26 mouse cellular contexts compared by ENCODE assay signal in genomic region chr14:21371946-21372345, GRCm38 (mm10).
DNase-seq lines count a peak whose midpoint lies in the region; ATAC-seq and TF ChIP-seq lines count a peak whose summit lies in the region.
"Had no signal": no experiment of that assay in that cellular context is flagged by ENCODE, and none has a peak within 500 bp of the region (broad histone marks: within the 10 kb centered on the region; RNA-seq: fewer than 3 reads in every experiment).

No protein-coding gene starts in this region.

- peak; percentile 48 to 53 for DNase-seq in cerebellum, postnatal 10 days
- DNase-seq in cerebellum, adult 18-20 months: no peak
- DNase-seq in left cerebral cortex, adult 2 months (ENCODE audit: extremely low spot score in 1 of 2, low spot score in 2 of 2): no peak
- no peak for DNase-seq in left cerebral cortex, postnatal 14 days (ENCODE audit: low spot score in 2 of 2)
- peak; percentile 31 for DNase-seq in forebrain, embryonic 14.5 days (ENCODE audit: low spot score)
- DNase-seq in ovary, adult 18-20 months (ENCODE audit: low spot score): no peak
- DNase-seq: adrenal gland, postnatal 10 days; cerebellum, adult 9-10 months; gastrocnemius, adult 2 months; heart, postnatal 4 days; kidney, adult 8-10 months; kidney, postnatal 10 days; lung, adult 2 months; lung, postnatal 14 days; thymus, adult 2 months; thymus, postnatal 4 days had no signal

- no peaks in the 10 kb centered on the region for H3K9me3 ChIP-seq in forebrain, embryonic 14.5 days (replicated peaks; ENCODE audit: control insufficient read depth, low read length)
- H3K9me3 ChIP-seq in midbrain, embryonic 16.5 days (replicated peaks; ENCODE audit: control insufficient read depth, low read length, poor library complexity, severe bottlenecking): no peaks in the 10 kb centered on the region
- H3K9me3 ChIP-seq: embryonic facial prominence, embryonic 12.5 days; heart, embryonic 10.5 days; hindbrain, embryonic 15.5 days; intestine, embryonic 15.5 days; liver, embryonic 12.5 days; neural tube, embryonic 15.5 days had no signal

- intact Hi-C loops in left cerebral cortex, adult 2 months (cut with DNase I): no loop called here
- intact Hi-C loops in left cerebral cortex, postnatal 14 days (cut with DNase I): no loop called here

- no peaks in the 10 kb centered on the region for H3K36me3 ChIP-seq in forebrain, embryonic 14.5 days (ENCODE audit: control insufficient read depth, insufficient read depth, low read length)
- H3K36me3 ChIP-seq in midbrain, embryonic 16.5 days (ENCODE audit: control insufficient read depth, insufficient read depth, low read length): no peaks in the 10 kb centered on the region
- H3K36me3 ChIP-seq: embryonic facial prominence, embryonic 12.5 days; hindbrain, embryonic 15.5 days; intestine, embryonic 15.5 days; neural tube, embryonic 15.5 days had no signal

- H3K27ac ChIP-seq in left cerebral cortex, adult 2 months: peak overlapping the region; percentile 62
- H3K27ac ChIP-seq in forebrain, embryonic 14.5 days (ENCODE audit: low read depth, low read length): peak overlapping the region; percentile 34
- H3K27ac ChIP-seq in midbrain, embryonic 16.5 days (ENCODE audit: low read length): peak overlapping the region; percentile 67; the same call in 1 of the 2 replicates
- H3K27ac ChIP-seq: embryonic facial prominence, embryonic 12.5 days; gastrocnemius, adult 2 months; heart, embryonic 10.5 days; hindbrain, embryonic 15.5 days; intestine, embryonic 15.5 days; liver, embryonic 12.5 days; neural tube, embryonic 15.5 days; stomach, postnatal 0 days had no signal

- H3K4me2 ChIP-seq in forebrain, embryonic 14.5 days (ENCODE audit: low read length): no peak overlapping the region
- no peak overlapping the region for H3K4me2 ChIP-seq in midbrain, embryonic 16.5 days (ENCODE audit: low read length)
- H3K4me2 ChIP-seq: embryonic facial prominence, embryonic 12.5 days; hindbrain, embryonic 15.5 days; intestine, embryonic 15.5 days; liver, embryonic 12.5 days; neural tube, embryonic 15.5 days had no signal

- 31% methylated on average over 2 of the region's 2 CpGs for WGBS in forebrain, embryonic 14.5 days
- 37% methylated on average over 2 of the region's 2 CpGs for WGBS in midbrain, embryonic 16.5 days

- TF ChIP-seq CTCF in left cerebral cortex, adult 2 months (IDR thresholded peaks at IDR 0.05): no peak

- no peak overlapping the region for H3K9ac ChIP-seq in forebrain, embryonic 14.5 days (ENCODE audit: low read length)
- no peak overlapping the region for H3K9ac ChIP-seq in midbrain, embryonic 16.5 days (ENCODE audit: low read depth, low read length)
- H3K9ac ChIP-seq: embryonic facial prominence, embryonic 12.5 days; hindbrain, embryonic 15.5 days; intestine, embryonic 15.5 days; liver, embryonic 12.5 days; neural tube, embryonic 15.5 days had no signal

- H3K4me3 ChIP-seq in left cerebral cortex, adult 2 months: no peak overlapping the region
- H3K4me3 ChIP-seq in forebrain, embryonic 14.5 days (ENCODE audit: low read depth, low read length): no peak overlapping the region
- no peak overlapping the region for H3K4me3 ChIP-seq in midbrain, embryonic 16.5 days (ENCODE audit: low read depth, low read length)
- H3K4me3 ChIP-seq: embryonic facial prominence, embryonic 12.5 days; erythroblast, embryonic 14.5 days; gastrocnemius, adult 2 months; heart, embryonic 10.5 days; hindbrain, embryonic 15.5 days; intestine, embryonic 15.5 days; liver, embryonic 12.5 days; neural tube, embryonic 15.5 days had no signal

- ATAC-seq in forebrain, embryonic 14.5 days: no peak
- ATAC-seq in midbrain, embryonic 16.5 days: no peak
- no peak for ATAC-seq in granulocyte monocyte progenitor cell, adult 5-6 weeks (replicated peaks; ENCODE audit: poor library complexity, severe bottlenecking)
- ATAC-seq: intestine, embryonic 15.5 days; liver, embryonic 12.5 days had no signal

- no peaks in the 10 kb centered on the region for H3K27me3 ChIP-seq in forebrain, embryonic 14.5 days (replicated peaks; ENCODE audit: control insufficient read depth, insufficient read depth, low read length)
- H3K27me3 ChIP-seq in midbrain, embryonic 16.5 days (ENCODE audit: control insufficient read depth, insufficient read depth, low read depth, low read length): no peaks in the 10 kb centered on the region
- H3K27me3 ChIP-seq: embryonic facial prominence, embryonic 12.5 days; hindbrain, embryonic 15.5 days; intestine, embryonic 15.5 days; liver, embryonic 12.5 days; neural tube, embryonic 15.5 days had no signal

- H3K4me1 ChIP-seq in forebrain, embryonic 14.5 days (ENCODE audit: control insufficient read depth, insufficient read depth, low read length): peaks cover 31% of the 10 kb centered on the region
- H3K4me1 ChIP-seq in midbrain, embryonic 16.5 days (ENCODE audit: control insufficient read depth, insufficient read depth, low read length): peaks cover 32% of the 10 kb centered on the region
- H3K4me1 ChIP-seq: heart, embryonic 10.5 days; liver, embryonic 12.5 days had no signal

Comparison
In these comparisons a context has a peak if more than half of its experiments do, and no peak if none do; other contexts are left out.
1. DNase-seq: peak in cerebellum, postnatal 10 days (2 of 2) and forebrain, embryonic 14.5 days (single experiment); none in cerebellum, adult 18-20 months (0 of 2), left cerebral cortex, adult 2 months (0 of 2), left cerebral cortex, postnatal 14 days (0 of 2) and ovary, adult 18-20 months (single experiment).
2. Peak in every context shown above with its lines, with median percentiles within 50 percentile points of each other: H3K27ac ChIP-seq.